Mouse (Mus musculus) spleen, postnatal 36 days (tissue): ENCODE measurements at regions not wholly inside any gene's neighbourhood (a gene's known extent, or its start where the extent isn't known, plus 50 kb on each side); places are given as distances from the start of the nearest gene placed in this dataset.
"Not testable (repeated sequence)": the region's sequence is repeated elsewhere in the genome, so short reads cannot be mapped to it uniquely, and the experiment has no call there.

Experiments used
- DNase-seq, 2 experiments: peaks; one replicate each; pipeline ENCODE4 v3.0.0; 2022; ENCODE audit warnings: low spot score in 2 of 2, mixed read lengths in 1 of 2

- no peak for DNase-seq
Measured at GRCm38 (mm10) chr14:58356824-58357223, 286.5 kb downstream of the Fgf9 start.

DNA sequence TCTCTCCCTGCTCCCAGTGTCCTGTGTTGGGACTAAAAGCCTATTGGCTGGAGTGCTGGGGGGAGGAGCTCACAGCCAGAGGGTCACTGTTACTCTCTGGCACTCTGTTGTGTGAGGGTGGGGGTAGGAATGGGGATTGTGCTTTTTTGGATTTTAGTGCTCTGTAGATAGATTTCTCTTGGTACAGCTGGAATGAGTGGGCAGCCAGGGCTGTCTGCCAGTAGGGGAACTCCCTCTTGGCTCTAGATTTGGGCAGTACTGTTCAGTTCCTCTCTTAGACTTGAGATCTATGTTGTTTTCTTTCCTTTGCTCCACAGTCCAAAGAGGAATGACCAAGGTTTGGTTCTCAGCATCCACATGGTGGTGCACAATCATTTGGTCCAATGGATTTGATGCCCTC lies 282.6 kb downstream of the Fgf9 start:
- no peak for DNase-seq

DNA sequence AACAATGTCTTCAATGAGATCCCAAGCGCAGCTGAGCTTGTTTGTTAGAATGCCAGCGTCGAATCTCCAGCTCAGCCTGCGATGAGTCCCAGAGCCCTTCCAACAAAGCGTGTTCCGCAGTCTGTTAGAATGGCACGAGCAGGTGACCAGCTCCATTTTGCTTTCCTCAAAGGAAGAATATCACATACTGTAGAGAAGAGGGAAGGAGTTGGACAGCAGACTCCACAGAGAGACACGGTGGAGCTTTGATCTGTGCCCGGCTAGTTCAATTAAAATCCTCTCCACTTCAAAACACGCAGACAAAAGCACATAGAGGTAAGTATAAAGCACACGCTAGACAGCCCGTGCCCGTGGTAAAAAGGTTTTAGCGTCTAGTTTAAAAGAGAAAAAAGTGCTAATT lies 265.8 kb downstream of the Fgf9 start:
- DNase-seq, result no peak

GRCm38 (mm10) chr14:58323164-58323563 lies 252.8 kb downstream of the Fgf9 start:
- DNase-seq, result no peak

DNA sequence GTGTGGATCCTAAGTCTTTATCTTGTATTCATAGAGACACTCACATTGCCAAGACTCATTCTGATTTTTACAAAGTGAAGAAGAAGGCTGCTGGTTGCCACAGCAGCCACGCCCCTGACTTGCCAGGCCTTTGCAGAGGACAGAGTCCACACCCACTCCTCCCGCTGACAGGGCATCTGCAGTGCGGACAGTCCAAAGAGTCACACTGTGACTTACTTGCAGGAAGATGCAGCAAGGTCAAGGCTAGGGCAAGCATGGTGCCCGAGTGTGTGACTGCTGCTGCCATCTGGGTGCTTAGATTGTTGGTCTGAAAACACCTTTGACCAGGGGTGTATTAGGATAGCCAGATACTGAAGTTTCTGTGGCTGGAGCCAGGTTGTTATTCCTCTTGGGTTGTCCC lies 252.1 kb downstream of the Fgf9 start:
- no peak for DNase-seq

DNA sequence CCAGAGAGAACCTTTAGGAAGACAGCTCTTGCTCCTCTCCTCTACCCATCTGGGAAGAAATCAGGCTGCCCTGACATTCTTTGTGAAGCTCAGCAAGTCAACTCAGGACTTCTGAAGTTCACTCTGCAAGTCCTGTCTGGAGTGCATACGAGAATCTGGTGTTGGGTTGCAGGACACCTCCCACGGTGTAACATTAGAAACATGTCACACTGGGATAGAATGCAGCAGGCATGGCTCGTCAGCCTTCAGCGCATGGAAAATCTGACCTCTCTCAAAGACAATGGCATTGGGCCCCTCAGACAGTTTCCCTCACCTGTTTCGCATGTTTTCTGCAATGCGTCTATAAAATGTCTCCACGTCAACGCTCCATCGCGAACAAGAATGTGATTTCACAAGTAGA lies 251.5 kb downstream of the Fgf9 start:
- DNase-seq, result no peak

GRCm38 (mm10) chr14:58321234-58321633 lies 250.9 kb downstream of the Fgf9 start:
- DNase-seq, result peak; percentile 65 to 69

DNA sequence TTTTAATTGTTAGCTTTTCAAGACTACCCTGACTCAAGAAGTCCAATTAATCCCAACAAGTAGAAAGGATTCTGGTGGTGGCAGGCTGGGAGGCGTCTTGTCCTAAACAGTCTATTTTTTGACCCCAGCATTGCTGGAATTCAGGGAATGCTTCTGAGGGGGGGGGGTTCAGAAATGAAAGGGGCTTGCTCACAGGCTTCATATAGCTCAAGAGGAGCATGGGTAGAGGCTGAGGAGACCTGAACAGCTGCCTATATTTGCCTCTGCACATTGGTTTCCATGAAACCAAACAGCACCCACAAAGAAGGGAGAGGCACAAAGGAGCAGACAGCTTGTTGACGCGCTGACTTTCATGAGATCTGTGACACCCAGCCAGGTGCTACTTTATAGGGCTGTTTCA lies 247.3 kb downstream of the Fgf9 start:
- DNase-seq, result no peak

DNA sequence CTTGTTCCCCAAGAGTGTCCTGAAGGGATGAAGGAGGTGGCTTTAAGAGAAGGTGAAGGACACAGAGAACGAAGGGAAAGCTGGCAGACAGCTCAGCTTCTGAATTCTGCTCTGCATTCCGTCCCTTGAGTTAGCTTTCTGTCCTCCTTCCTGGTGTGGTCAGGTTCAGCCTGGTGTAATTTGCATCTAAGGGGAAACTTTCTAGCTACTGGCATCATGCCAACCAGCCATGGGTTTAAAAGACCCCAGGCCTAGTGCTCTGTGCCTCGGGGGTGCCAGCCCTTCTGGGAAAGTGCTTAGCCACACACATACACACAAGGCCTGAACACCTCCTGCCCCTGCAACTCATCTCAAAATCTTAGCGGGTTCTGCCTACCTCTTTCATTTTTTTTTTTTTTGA lies 246.9 kb downstream of the Fgf9 start:
- peak; percentile 54 to 56 for DNase-seq

DNA sequence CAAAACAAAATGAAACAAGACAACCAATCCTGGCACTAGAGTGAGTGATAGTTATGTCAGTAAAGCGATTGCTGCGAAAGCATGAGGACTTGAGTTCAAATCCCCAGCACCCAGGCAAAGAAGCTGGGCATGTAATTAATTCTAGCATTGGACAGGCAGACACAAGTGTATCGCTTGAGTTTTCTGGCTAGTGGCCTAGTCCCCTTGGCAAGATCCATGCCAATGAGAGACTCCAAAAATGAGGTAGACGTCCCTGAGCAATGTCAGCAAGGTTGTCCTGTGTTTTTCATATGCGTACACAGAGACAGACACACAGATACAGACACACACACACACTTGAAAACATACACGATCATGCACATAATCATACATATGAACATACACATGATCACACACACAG lies 237.3 kb downstream of the Fgf9 start:
- no peak for DNase-seq

GRCm38 (mm10) chr14:58306832-58307521 lies 236.6 kb downstream of the Fgf9 start:
- DNase-seq, result no peak

- no peak for DNase-seq
Measured at GRCm38 (mm10) chr14:58300411-58300887, 230.1 kb downstream of the Fgf9 start.

DNA sequence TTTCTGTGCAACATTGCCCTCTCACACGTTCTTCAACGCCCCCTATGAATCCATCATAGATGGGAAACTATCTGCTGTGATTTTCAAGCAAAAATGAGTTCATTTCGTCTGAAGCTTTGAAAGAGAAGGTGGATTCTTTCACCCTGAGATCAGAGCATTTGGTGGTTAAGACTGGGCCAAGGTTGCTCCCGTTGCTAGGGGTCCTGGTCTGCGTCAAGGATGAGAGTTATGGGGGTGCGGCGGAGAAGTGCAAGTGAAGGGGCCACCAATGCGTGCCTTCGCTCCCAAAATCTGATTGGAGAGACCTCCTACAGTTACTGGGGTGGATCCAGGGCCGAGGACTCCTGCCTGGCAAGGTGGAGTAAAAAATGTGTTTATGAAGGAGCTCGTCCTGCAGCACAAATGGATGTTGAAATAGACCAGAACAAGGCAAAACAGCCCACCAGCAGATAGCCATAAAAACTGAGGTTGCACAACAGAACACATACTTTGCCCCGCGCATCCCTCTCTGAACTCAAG lies 215.7 kb downstream of the Fgf9 start:
- no peak for DNase-seq

DNA sequence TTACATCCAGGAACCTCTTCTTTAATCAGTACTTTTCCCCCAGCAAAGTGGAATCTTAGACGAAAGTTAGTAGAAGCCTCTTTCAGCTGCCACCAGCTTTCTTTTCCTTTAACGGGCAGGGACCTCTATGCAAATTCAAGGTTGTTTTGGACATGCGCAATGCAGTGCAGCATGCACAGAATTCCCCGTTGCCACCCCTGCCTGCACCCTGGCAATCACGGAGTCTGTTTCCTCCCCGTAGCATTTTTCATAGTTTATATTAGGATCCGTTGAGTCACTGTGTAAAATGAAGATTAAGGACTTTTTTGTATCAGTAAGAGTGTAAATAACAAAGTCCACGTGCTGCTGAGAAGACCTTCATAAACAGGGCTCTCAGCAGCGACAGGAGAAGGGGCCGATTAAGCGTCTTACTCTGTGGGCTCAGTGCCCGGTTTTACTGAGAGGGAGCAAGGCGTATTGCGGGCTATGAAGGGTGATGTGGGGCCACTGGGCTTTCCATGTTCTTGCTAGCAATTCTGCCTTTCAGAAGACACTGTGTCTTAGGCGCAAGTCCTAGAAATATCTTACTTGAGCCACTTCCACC lies 212.5 kb downstream of the Fgf9 start:
- no peak for DNase-seq

DNA sequence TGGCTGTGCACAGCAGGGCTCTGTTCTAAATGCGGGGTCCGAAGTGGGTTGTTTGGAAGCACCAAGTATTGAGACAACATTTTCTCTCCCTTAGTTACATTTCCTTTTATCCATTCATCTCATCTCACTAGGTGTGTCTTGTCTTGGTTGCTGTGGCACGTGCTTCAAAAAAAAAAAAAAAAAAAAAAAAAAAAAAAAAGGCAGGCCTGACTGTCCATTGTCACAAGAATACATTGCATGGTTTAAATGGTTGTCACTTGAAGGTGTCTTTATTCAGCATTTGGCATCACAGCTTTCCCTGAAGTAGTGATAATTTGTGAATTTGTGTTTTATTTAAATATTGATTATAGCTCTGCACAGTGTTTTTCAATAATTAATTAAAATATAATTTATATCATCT lies 211.9 kb downstream of the Fgf9 start:
- DNase-seq, result no peak

GRCm38 (mm10) chr14:58274440-58274839 lies 204.1 kb downstream of the Fgf9 start:
- DNase-seq, result not testable (repeated sequence)

GRCm38 (mm10) chr14:58273693-58274419 lies 203.5 kb downstream of the Fgf9 start:
- no peak for DNase-seq

DNA sequence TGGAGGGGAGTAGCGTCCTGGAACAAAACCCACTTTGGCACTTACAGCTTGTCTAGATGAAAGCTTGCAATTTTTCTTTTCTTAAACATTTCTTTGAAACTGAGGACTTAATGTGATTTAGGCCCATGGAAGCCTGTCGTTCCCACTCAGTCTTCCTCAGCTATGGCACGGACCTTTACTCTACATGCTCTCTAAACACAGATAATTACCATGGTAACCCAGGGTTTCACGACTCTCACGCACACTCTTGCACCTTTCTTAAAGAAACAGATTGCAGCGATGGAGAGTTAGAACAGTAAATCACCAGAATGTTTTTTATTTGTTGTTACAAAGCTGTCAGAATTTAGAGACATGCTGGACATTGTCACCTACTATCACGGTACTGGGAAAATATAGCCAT lies 195.0 kb downstream of the Fgf9 start:
- DNase-seq, result no peak

DNA sequence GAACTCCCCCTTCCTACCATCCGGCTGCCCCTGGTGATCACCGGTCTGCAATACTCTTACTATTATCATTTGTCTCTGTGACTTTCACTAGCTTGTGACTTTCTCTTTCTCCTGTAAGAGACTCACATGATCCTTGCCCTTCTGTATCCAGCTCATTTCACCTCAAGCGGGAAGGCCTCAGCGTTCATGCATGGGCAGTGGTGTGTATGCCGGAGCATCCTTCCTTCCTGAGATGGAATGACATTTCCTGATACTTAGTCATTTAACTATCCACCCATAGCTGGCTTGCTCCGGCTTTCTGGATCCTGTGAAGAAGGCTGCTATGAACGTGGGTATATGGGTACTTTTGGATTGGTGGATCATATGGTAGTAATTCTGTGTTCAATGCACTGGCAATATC lies 194.1 kb downstream of the Fgf9 start:
- DNase-seq, result no peak

GRCm38 (mm10) chr14:58253369-58253968 lies 183.1 kb downstream of the Fgf9 start:
- DNase-seq, result no peak

GRCm38 (mm10) chr14:58225869-58226268 lies 155.5 kb downstream of the Fgf9 start:
- DNase-seq, result no peak

DNA sequence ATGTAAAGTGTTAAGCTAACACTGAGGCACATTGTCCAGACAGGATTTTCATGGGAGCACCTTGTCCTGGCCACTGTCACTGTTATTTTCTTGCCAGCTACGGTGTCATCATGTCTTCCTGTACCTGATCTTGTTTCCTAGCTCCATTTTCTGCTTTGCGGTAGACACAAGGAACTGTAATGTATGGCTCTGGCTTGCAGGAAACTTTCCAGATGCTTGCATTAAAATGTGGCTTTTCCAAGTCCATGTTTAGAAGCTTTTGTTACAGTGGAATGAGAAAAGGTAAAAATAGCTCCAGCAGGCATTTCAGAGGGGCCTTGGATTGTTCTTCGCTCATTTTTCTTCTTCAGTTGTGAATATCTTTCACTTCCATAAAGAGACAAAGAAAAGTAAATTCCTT lies 154.1 kb downstream of the Fgf9 start:
- DNase-seq, result no peak
